Mouse (Mus musculus): ENCODE measurements at regions not wholly inside any gene's neighbourhood (a gene's known extent, or its start where the extent isn't known, plus 50 kb on each side); places are given as distances from the start of the nearest gene placed in this dataset.

DNA sequence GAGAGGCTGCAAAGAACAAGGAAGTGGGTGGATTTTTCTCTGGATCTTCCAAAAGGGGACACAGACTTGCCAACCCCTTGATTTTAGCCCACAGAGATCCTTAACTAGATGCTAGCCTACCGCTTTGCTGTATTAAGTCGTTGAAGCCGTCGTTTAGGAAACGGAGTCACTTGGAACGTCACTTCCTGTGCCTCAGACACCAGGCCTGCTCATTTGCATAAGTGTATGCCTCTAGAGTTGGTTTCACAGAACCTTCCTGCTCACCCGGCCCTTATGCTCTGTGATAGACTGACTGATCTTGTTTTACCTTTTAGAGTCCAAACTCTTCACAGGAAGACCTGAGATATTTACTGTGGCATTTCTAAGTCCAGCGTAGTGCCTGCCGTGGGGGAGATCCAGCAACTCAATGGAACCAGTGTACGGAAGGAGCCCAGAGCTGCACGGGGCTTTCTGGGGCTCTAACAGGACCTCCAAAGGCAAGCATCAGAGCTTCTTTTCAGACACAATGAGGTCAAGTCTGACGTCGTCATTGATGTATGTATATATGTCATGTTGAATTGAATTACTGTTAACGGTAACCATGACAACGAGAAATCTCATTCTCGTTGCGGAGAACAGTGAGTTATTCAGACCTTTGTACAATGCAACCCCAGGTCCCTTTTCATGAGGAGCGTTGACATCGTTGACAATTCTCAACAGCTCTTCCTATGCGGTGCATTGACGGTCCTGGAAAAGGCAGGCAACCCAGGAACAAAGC is 72.2 kb upstream of the Ubl3 start:
- no peak overlapping the region for H3K4me3 ChIP-seq (ENCODE audit: low read depth, low read length)
- ATAC-seq (replicated peaks; ENCODE audit: insufficient number of reproducible peaks, low FRiP score, low TSS enrichment): no peak
- no peak overlapping the region for H3K9ac ChIP-seq (ENCODE audit: low read depth, low read length)
- H3K27me3 ChIP-seq (ENCODE audit: control insufficient read depth, insufficient read depth, low read length): no peaks in the 10 kb centered on the region
- H3K27ac ChIP-seq (ENCODE audit: low read depth, low read length): no peak overlapping the region
- 79% methylated on average over 21 of the region's 21 CpGs for WGBS (ENCODE audit: insufficient replicate concordance)
- H3K4me1 ChIP-seq (ENCODE audit: control insufficient read depth, insufficient read depth, low read length): no peaks in the 10 kb centered on the region
- H3K9me3 ChIP-seq (replicated peaks; ENCODE audit: control insufficient read depth, low read length): no peaks in the 10 kb centered on the region
- no peaks in the 10 kb centered on the region for H3K36me3 ChIP-seq (ENCODE audit: control insufficient read depth, insufficient read depth, low read length)
- no peak overlapping the region for H3K4me2 ChIP-seq

DNA sequence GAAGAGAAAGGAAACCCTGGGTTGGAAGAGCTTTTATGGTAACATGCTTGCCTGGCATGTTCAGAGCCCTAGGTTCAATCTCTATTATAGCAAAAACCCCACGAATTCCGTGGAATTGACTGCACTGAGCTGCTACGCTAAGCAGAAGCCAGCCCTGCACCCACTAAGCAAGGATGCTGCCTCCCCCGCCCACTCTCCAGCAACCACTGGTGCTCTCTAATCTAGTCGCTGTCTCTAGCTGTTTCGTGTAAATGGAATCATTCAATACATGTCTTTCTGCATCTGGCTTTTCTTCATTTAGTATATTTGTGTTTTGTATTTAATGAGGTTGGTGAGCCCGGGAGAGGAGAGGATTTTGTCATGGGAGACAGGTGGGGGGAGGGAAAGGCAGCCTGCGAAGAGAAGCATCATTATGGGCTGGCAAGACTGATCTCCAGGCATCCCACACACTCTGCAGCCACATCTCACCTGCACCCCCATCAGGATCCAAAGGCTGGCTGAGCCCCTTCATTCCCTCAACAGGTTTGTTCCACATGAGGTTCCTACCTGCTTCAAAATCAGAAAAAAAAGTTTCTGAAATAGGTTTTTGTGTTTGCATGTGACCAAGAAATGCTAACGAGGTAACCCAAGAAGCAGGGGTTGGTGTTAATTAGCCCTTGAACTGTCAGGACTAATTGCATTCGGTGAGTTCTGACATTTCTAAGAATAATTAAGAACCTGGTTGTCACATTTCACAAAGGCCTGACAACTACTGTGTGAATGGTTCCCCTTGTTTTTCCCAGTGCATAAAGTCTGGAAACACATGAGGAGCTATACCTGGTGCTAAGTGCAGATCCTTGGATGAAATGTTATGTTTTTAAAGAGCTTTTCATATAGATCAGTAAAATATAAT is 68.6 kb upstream of the Ubl3 start:
- Histone ChIP-seq H3K9me3 (replicated peaks; ENCODE audit: control insufficient read depth, low read length) (no peaks in the 10 kb centered on the region), H3K4me2 (no peak overlapping the region), H3K27ac (ENCODE audit: low read depth, low read length) (no peak overlapping the region), H3K27me3 (ENCODE audit: control insufficient read depth, insufficient read depth, low read length) (no peaks in the 10 kb centered on the region), H3K4me1 (ENCODE audit: control insufficient read depth, insufficient read depth, low read length) (no peaks in the 10 kb centered on the region), H3K9ac (ENCODE audit: low read depth, low read length) (no peak overlapping the region), H3K36me3 (ENCODE audit: control insufficient read depth, insufficient read depth, low read length) (no peaks in the 10 kb centered on the region), H3K4me3 (ENCODE audit: low read depth, low read length) (no peak overlapping the region)
- WGBS (ENCODE audit: insufficient replicate concordance): 58% methylated on average over 10 of the region's 10 CpGs
- ATAC-seq (replicated peaks; ENCODE audit: insufficient number of reproducible peaks, low FRiP score, low TSS enrichment): no peak

DNA sequence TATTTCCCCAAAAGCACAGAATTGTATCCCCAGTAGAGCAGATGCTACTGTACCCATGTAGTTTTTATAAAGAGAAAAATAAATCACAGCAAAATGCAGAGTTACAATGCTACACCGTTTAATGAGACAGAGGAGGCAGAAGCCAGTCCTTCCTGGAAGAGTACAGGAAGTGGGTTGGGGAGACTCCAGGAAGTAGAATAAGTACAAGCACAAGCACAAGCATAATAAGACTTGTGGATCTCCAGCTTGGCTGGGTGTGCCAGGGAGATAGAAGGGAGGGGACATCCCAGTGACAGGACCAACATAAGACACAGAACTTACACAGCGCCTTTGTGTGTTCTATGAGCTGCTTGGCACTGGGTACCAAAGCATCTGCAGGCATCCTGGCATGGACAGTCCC is 67.3 kb upstream of the Ubl3 start:
- Histone ChIP-seq H3K36me3 (ENCODE audit: control insufficient read depth, insufficient read depth, low read length) (no peaks in the 10 kb centered on the region), H3K4me2 (no peak overlapping the region), H3K27me3 (ENCODE audit: control insufficient read depth, insufficient read depth, low read length) (no peaks in the 10 kb centered on the region), H3K27ac (ENCODE audit: low read depth, low read length) (no peak overlapping the region), H3K9ac (ENCODE audit: low read depth, low read length) (no peak overlapping the region), H3K4me1 (ENCODE audit: control insufficient read depth, insufficient read depth, low read length) (no peaks in the 10 kb centered on the region), H3K9me3 (replicated peaks; ENCODE audit: control insufficient read depth, low read length) (no peaks in the 10 kb centered on the region), H3K4me3 (ENCODE audit: low read depth, low read length) (no peak overlapping the region)
- 85% methylated on average over 2 of the region's 2 CpGs for WGBS (ENCODE audit: insufficient replicate concordance)
- no peak for ATAC-seq (replicated peaks; ENCODE audit: insufficient number of reproducible peaks, low FRiP score, low TSS enrichment)

DNA sequence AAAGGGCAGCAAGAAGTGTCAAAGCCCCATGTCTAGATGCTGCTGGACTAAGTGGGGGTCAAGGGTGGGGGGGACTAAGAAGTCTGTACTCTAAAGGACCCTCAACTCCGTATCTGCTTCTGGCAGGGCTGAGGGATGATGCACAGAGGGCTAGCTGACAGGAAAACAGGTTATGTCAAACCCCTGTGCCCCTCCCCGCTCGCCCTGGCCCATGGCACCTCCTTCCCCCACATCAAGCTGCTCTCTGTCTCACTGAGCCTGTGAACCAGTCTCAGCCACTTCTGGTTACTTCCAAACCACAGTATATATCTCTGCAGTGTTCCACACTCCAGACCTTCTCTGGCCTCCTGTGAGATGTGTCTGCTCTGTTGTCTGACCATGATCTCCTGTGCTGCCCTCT is 63.8 kb upstream of the Ubl3 start:
- no peak for ATAC-seq (replicated peaks; ENCODE audit: insufficient number of reproducible peaks, low FRiP score, low TSS enrichment)
- no peak overlapping the region for H3K4me2 ChIP-seq
- H3K27ac ChIP-seq (ENCODE audit: low read depth, low read length): no peak overlapping the region
- no peaks in the 10 kb centered on the region for H3K27me3 ChIP-seq (ENCODE audit: control insufficient read depth, insufficient read depth, low read length)
- no peak overlapping the region for H3K9ac ChIP-seq (ENCODE audit: low read depth, low read length)
- H3K4me1 ChIP-seq (ENCODE audit: control insufficient read depth, insufficient read depth, low read length): no peaks in the 10 kb centered on the region
- no peak overlapping the region for H3K4me3 ChIP-seq (ENCODE audit: low read depth, low read length)
- H3K36me3 ChIP-seq (ENCODE audit: control insufficient read depth, insufficient read depth, low read length): no peaks in the 10 kb centered on the region
- WGBS (ENCODE audit: insufficient replicate concordance): 73% methylated on average over 3 of the region's 3 CpGs
- no peaks in the 10 kb centered on the region for H3K9me3 ChIP-seq (replicated peaks; ENCODE audit: control insufficient read depth, low read length)

DNA sequence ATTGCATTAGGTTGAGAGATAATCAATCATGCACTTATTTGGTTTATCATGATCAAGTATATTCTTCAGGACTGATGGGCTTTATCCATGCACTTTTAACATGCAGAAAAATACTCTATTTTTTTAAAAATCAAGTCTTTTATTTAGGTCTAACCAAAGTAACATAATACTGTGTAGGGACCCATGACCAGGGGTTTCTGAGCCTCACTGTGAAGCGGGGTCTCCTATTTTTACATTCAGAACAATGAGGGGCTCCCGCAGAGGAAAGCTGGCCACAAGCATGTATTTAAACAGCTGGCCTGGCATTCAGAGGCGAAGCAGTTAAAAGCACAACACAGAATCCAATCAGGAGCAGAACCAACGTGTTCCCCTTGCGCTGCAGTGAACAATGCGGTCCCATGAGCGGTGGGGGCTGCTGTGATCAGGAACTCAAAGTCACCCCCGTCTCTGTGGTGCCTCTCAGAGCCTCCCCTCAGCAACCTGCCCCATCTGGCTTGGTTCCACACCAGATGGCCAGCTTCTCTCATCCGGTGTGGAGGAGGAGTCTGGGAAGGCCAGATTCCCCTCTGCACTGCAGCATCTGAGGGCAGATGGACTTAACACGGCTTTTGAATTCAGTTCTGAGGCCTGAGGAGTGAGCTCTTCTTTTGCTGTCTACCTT is 63.2 kb upstream of the Ubl3 start:
- no peak overlapping the region for H3K4me3 ChIP-seq (ENCODE audit: low read depth, low read length)
- no peaks in the 10 kb centered on the region for H3K36me3 ChIP-seq (ENCODE audit: control insufficient read depth, insufficient read depth, low read length)
- no peak overlapping the region for H3K4me2 ChIP-seq
- H3K4me1 ChIP-seq (ENCODE audit: control insufficient read depth, insufficient read depth, low read length): no peaks in the 10 kb centered on the region
- no peak overlapping the region for H3K9ac ChIP-seq (ENCODE audit: low read depth, low read length)
- no peaks in the 10 kb centered on the region for H3K9me3 ChIP-seq (replicated peaks; ENCODE audit: control insufficient read depth, low read length)
- no peak overlapping the region for H3K27ac ChIP-seq (ENCODE audit: low read depth, low read length)
- no peaks in the 10 kb centered on the region for H3K27me3 ChIP-seq (ENCODE audit: control insufficient read depth, insufficient read depth, low read length)
- no peak for ATAC-seq (replicated peaks; ENCODE audit: insufficient number of reproducible peaks, low FRiP score, low TSS enrichment)
- WGBS (ENCODE audit: insufficient replicate concordance): 66% methylated on average over 10 of the region's 10 CpGs

DNA sequence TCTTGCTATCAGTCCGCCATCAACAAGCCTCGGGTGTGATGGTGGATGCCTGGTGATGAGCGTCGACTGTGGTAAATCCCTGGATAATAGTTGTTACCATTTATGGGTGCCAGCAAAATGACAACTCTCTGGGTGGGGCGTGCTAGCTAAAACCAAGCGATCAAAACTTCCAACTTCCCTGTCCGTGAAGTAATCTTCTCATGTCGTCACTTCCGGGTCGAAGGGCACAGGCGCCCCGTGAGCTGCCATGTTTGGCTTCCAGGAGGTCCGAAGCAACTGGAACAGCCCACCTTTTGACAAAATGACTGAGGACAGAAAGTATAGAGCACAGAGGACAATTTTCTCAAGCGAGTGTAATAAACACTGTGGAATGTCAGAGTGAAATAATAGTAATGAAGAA is 62.5 kb upstream of the Ubl3 start:
- H3K4me1 ChIP-seq (ENCODE audit: control insufficient read depth, insufficient read depth, low read length): no peaks in the 10 kb centered on the region
- H3K27me3 ChIP-seq (ENCODE audit: control insufficient read depth, insufficient read depth, low read length): no peaks in the 10 kb centered on the region
- no peaks in the 10 kb centered on the region for H3K36me3 ChIP-seq (ENCODE audit: control insufficient read depth, insufficient read depth, low read length)
- H3K4me2 ChIP-seq: no peak overlapping the region
- WGBS (ENCODE audit: insufficient replicate concordance): 82% methylated on average over 14 of the region's 14 CpGs
- no peak overlapping the region for H3K27ac ChIP-seq (ENCODE audit: low read depth, low read length)
- H3K9ac ChIP-seq (ENCODE audit: low read depth, low read length): no peak overlapping the region
- H3K9me3 ChIP-seq (replicated peaks; ENCODE audit: control insufficient read depth, low read length): no peaks in the 10 kb centered on the region
- H3K4me3 ChIP-seq (ENCODE audit: low read depth, low read length): no peak overlapping the region
- ATAC-seq (replicated peaks; ENCODE audit: insufficient number of reproducible peaks, low FRiP score, low TSS enrichment): no peak

DNA sequence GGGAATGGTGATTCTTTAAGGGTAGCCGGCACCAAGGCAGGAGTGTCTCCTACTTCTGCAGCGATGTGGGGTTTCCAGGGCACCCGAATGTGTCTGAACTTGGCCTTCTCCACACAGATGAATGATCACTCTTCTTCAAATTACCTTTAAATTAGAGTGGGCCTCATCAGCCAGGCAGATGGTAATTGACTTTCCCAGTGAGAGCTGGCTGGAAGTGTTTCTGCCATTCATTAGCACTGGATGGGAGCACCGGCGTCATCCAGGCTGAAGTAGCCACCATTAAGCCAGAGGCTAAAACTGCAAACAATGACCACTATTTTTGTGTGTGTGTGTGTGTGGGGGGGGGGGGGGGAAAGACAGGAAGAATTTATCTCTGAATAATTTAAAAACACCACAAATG is 58.7 kb upstream of the Ubl3 start:
- H3K4me2 ChIP-seq: no peak overlapping the region
- 73% methylated on average over 5 of the region's 5 CpGs for WGBS (ENCODE audit: insufficient replicate concordance)
- H3K27ac ChIP-seq (ENCODE audit: low read depth, low read length): no peak overlapping the region
- no peak overlapping the region for H3K9ac ChIP-seq (ENCODE audit: low read depth, low read length)
- no peaks in the 10 kb centered on the region for H3K9me3 ChIP-seq (replicated peaks; ENCODE audit: control insufficient read depth, low read length)
- H3K4me3 ChIP-seq (ENCODE audit: low read depth, low read length): no peak overlapping the region
- no peaks in the 10 kb centered on the region for H3K27me3 ChIP-seq (ENCODE audit: control insufficient read depth, insufficient read depth, low read length)
- peaks cover 8% of the 10 kb centered on the region for H3K4me1 ChIP-seq (ENCODE audit: control insufficient read depth, insufficient read depth, low read length)
- ATAC-seq (replicated peaks; ENCODE audit: insufficient number of reproducible peaks, low FRiP score, low TSS enrichment): no peak
- no peaks in the 10 kb centered on the region for H3K36me3 ChIP-seq (ENCODE audit: control insufficient read depth, insufficient read depth, low read length)

DNA sequence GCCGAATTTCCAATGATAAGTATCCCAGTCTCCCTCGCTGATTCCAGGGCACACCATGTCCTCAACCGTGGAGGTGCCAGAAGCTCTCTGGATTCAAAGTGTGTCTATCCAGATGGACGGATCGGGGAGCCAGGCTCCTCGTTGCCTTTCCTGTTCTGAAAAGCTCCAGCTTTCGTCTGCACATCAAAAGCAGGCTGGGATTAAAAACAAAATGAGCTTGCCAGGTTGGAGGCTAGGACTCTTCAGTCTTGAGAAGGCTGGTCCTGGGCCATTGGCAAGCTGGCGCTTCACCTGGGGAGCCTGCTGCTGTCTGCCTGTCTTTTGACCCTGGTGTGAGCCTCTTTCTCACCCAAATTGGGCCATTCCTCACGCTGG is 56.9 kb upstream of the Ubl3 start:
- no peak overlapping the region for H3K4me3 ChIP-seq (ENCODE audit: low read depth, low read length)
- no peak overlapping the region for H3K27ac ChIP-seq (ENCODE audit: low read depth, low read length)
- ATAC-seq (replicated peaks; ENCODE audit: insufficient number of reproducible peaks, low FRiP score, low TSS enrichment): no peak
- no peaks in the 10 kb centered on the region for H3K9me3 ChIP-seq (replicated peaks; ENCODE audit: control insufficient read depth, low read length)
- no peak overlapping the region for H3K4me2 ChIP-seq
- H3K36me3 ChIP-seq (ENCODE audit: control insufficient read depth, insufficient read depth, low read length): no peaks in the 10 kb centered on the region
- no peak overlapping the region for H3K9ac ChIP-seq (ENCODE audit: low read depth, low read length)
- WGBS (ENCODE audit: insufficient replicate concordance): 70% methylated on average over 9 of the region's 9 CpGs
- no peaks in the 10 kb centered on the region for H3K27me3 ChIP-seq (ENCODE audit: control insufficient read depth, insufficient read depth, low read length)
- H3K4me1 ChIP-seq (ENCODE audit: control insufficient read depth, insufficient read depth, low read length): peaks cover 8% of the 10 kb centered on the region

All from heart, embryonic 11.5 days (tissue).